Mouse (Mus musculus) A20 (cell line): ENCODE data around the gene Rps11.

Source experiments
- DNase-seq: peaks from one replicate; pipeline ENCODE4 v3.0.0-alpha.2; 2011; ENCODE audit warnings: low read depth, low spot score

The Rps11 gene

GRCm38 (mm10) chr7:45124224-45125143 lies at the start of gene Rps11:
Rps11 (minus strand) TSS chr7:45124439.
- peak; percentile 100 for DNase-seq

GRCm38 (mm10) chr7:45173772-45174171 lies 49.5 kb upstream of the Rps11 start:
- DNase-seq = peak; percentile 65

- DNase-seq = peak; percentile 64
These were observed 48.7 kb upstream of the Rps11 start for GRCm38 (mm10) chr7:45172974-45173373.

- peak; percentile 48 for DNase-seq
These were observed 45.3 kb upstream of the Rps11 start for GRCm38 (mm10) chr7:45169495-45169894.

- no peak for DNase-seq
These were observed 44.4 kb upstream of the Rps11 start for GRCm38 (mm10) chr7:45168656-45169055.

GRCm38 (mm10) chr7:45167761-45168445 lies 43.7 kb upstream of the Rps11 start:
- DNase-seq = no peak

GRCm38 (mm10) chr7:45166950-45167401 lies 42.7 kb upstream of the Rps11 start:
- no peak for DNase-seq

- DNase-seq = no peak
These were observed 41.5 kb upstream of the Rps11 start for GRCm38 (mm10) chr7:45165701-45166100.

GRCm38 (mm10) chr7:45164833-45165232 lies 40.6 kb upstream of the Rps11 start:
- no peak for DNase-seq

GRCm38 (mm10) chr7:45163735-45164490 lies 39.7 kb upstream of the Rps11 start, which contains the start of gene Slc17a7:
Slc17a7 (plus strand) TSS chr7:45163949.
- DNase-seq = peak; percentile 48

GRCm38 (mm10) chr7:45162996-45163615 lies 38.9 kb upstream of the Rps11 start:
- DNase-seq = no peak

GRCm38 (mm10) chr7:45162551-45162950 lies 38.3 kb upstream of the Rps11 start:
- no peak for DNase-seq

- DNase-seq = peak; percentile 95
These were observed 37.6 kb upstream of the Rps11 start for GRCm38 (mm10) chr7:45161612-45162473.

GRCm38 (mm10) chr7:45160866-45161265 lies 36.6 kb upstream of the Rps11 start:
- DNase-seq = no peak

- no peak for DNase-seq
These were observed 36.1 kb upstream of the Rps11 start for GRCm38 (mm10) chr7:45160316-45160800.

- DNase-seq = no peak
These were observed 34.8 kb upstream of the Rps11 start for GRCm38 (mm10) chr7:45158991-45159390.

- DNase-seq = no peak
These were observed 33.2 kb upstream of the Rps11 start for GRCm38 (mm10) chr7:45157459-45157858.

- no peak for DNase-seq
These were observed 32.0 kb upstream of the Rps11 start for GRCm38 (mm10) chr7:45156206-45156605.

- no peak for DNase-seq
These were observed 31.4 kb upstream of the Rps11 start for GRCm38 (mm10) chr7:45155590-45155989.

GRCm38 (mm10) chr7:45154993-45155514 lies 30.8 kb upstream of the Rps11 start:
- DNase-seq = peak; percentile 94
